Mouse (Mus musculus) left cerebral cortex, adult 9 months (tissue): ENCODE measurements around the gene 2300003K06Rik.
"Not testable (repeated sequence)": the region's sequence is repeated elsewhere in the genome, so short reads cannot be mapped to it uniquely, and the experiment has no call there.

Experiments used
- DNase-seq, 2 experiments: peaks; one replicate each; pipeline ENCODE4 v3.0.0; 2022; ENCODE audit warnings: low spot score in 2 of 2

The 2300003K06Rik gene

DNA sequence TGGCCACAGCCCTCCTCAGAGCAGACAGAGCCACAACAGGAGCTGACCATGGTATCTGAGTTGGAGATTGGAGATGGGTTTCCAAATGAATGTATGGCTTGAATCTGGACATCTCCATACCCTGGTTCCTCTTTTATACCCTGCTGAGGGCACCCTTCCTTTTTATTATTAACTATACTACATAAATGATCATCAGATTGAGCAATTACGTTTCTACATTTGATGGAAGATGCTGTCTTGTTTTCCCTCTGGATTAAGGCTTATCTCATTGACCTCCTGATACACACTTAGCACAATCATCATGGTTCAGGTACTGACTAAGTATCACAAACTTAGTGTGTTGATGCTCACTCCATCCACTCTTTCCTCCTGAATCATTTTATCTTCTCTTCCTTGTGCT lies at the start of gene 2300003K06Rik:
Gene 2300003K06Rik, minus strand, starts transcription at position 101 of the 400 bp plus-strand sequence.
- DNase-seq, result no peak

DNA sequence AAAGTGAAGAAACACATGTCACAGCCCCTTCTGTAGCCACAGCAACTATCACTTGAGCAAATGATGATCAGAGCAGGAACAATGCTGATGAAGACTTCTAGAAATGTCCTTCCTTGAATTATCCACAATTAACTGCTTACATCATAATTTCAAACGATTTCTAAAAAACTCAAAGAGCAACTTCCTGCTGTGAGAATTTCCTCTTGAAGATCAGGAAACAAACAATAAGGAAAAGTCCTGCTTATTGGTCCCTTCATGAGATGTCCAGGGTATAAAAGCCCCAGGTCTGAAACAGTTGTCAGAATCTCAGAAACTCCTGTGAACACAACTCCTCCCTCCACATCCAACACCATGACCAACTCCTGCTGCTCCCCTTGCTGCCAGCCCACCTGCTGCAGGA lies 41.0 kb upstream of the 2300003K06Rik start, which contains the start of gene Gm11567:
Gene Gm11567, plus strand, starts transcription at position 301 of the 400 bp plus-strand sequence.
- DNase-seq, result not testable (repeated sequence)

DNA sequence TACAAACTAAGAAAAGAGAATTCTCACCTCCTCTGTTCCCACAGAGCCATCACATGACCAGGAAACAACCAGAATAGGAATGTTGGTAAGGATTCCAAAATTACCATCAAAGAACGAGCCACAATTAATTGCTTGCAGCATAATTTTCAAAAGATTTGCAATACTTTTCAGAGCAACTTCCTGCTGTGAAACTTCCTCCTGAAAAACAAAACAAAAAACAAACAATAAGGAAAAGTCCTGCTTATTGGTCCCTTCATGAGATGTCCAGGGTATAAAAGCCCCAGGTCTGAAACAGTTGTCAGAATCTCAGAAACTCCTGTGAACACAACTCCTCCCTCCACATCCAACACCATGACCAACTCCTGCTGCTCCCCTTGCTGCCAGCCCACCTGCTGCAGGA lies 35.2 kb upstream of the 2300003K06Rik start, which contains the start of gene Krtap9-1:
Gene Krtap9-1, plus strand, starts transcription at position 301 of the 400 bp plus-strand sequence.
- not testable (repeated sequence) for DNase-seq

DNA sequence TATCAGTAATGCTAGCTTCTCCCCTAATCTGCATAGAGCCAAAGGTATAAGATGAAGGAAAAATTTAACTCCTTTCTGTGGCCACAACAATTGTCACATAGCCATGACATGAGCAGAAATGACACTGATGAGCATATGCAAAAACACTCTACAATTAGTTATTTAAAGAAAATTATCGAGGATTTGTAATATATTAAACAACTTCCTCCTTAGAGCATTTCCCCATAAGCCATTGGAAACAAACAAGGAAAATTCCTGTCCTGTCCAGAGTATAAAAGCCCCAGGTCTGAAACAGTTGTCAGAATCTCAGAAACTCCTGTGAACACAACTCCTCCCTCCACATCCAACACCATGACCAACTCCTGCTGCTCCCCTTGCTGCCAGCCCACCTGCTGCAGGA lies 26.3 kb upstream of the 2300003K06Rik start, which contains the start of gene Gm11559:
Gene Gm11559, plus strand, starts transcription at position 301 of the 400 bp plus-strand sequence.
- DNase-seq, result not testable (repeated sequence)

DNA sequence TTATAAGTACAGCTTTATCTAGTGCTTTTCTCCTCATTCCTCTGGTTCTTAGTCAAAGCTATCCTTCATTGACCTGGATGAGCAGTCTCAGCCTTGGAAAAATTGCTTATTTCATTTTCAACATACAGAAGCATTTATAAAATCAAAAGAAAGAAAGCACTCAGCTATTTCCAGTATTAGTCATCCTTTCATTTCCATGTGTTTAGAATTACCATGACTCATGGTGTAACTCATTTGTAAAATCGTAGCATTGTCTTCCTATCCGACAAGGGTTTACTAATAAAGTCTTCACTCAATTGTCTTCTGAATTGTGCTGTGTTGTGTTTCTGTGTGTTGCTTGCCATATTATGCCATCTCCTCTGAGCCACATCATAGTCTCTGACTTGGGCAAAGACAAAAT lies 20.9 kb upstream of the 2300003K06Rik start:
- DNase-seq, result no peak

DNA sequence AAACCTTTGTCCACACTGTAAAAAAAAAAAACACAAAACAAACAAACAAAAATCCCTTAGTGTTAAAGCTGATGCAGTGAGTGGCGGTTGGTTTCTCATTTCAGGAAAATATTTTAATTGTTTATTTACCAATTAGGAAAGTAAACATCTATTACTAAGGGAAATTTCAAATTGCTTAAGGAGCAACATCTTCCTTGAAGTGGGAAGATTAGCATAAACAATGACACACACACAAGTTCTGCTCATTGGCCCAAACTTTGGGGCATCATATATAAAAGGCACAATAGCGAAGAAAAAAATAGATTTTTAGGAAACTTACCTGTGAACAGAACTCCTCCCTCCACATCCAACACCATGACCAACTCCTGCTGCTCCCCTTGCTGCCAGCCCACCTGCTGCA lies 19.8 kb upstream of the 2300003K06Rik start, which contains the start of gene Gm11568:
Gene Gm11568, plus strand, starts transcription at position 301 of the 400 bp plus-strand sequence.
- no peak for DNase-seq

DNA sequence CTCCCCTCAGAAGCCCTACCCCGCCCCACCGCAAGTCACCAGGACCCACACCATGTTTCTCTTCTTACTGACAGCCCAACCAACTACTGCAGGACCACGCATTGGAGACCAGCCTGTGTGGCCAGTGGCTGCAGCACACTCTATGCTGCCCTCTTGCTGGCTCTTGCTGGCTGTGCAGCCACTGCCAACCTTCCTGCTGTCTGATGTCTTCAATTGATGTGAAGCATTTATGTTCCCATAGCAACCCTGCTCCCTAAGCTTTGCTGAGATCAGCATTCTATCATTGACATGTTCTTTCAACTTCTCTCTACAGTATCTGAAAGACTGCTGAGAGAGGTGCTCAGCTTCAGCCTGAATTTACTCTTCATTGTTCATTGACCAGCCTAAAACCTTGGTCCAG lies 16.3 kb upstream of the 2300003K06Rik start:
- no peak for DNase-seq

DNA sequence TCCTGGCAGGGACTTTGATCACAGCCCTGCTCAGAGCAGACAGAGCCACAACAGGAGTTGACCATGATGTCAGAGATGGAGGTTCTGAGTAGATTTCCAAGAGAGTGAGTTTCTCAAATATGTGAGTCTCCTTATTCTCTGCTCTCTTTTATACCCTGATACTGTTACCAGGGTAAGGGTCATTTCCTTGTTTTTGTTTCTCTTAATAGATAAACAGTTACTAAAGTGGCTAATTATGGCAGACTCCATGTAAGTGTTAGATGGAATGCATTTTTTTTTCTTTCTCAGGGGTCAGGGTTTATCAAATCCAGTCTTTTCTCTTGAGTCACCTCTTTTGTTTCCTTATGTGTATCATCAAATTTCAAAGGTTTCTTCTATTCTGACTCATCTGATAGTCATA lies 13.6 kb upstream of the 2300003K06Rik start, which contains the start of gene Krtap4-16:
Gene Krtap4-16, minus strand, starts transcription at position 101 of the 400 bp plus-strand sequence.
- no peak for DNase-seq

DNA sequence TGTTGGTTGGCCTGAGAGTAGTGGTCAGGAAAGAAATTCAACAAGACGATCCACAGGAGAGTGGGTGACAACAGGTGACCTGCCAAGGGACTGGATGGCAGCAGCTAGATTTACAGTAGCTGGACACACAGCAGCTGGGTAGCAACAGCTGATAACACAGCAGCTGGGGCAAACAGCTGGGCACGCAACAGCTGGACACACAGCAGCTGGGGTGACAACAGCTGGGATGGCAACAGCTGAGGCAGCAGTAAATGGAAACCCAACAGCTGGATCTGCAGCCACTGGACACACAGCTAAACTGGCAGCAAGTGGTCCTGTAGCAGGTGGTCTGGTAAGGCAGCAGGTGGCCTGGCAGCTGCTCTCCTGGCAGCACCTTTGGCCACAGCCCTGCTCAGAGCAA lies 8.9 kb upstream of the 2300003K06Rik start:
- DNase-seq, result no peak

DNA sequence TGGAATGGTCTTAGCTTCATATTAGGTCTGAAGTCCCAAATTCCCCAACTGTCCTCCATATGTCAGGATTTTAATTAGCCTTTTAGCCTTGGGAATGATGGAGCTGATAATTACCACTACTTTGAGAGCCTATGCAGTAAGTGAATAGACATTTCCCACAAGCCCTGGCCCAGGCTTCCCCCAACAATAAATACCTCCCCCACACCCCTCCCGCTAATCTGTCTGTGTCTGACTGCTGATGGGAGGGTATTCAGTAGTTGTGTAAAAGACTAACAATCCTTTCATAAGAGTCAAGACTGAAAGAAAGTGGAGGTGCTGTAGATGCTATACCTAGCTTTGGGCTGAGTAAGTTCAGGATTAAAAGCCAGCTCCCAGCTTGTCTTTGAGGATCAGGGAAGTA lies 4.3 kb upstream of the 2300003K06Rik start:
- DNase-seq, result no peak

DNA sequence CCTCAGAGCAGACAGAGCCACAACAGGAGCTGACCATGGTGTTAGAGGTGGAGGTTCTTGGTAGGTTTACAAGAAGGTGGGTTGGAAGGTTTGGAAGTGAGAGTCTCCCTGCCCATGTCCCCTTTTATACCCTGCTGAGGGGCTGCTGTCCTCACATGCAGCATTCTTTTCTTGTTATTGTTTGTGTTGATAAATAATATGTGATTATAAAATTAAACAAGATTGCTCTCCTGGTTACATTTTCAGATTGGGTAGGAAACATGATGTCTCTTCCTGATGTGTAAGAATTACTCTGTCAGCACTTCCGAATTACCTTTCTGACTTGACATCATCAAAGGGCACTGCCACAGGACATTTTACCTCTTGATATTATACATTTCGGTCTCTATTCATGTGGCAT lies 22.3 kb downstream of the 2300003K06Rik start, which contains the start of gene Gm11564:
Gene Gm11564, minus strand, starts transcription at position 101 of the 400 bp plus-strand sequence.
- DNase-seq, result not testable (repeated sequence)

DNA sequence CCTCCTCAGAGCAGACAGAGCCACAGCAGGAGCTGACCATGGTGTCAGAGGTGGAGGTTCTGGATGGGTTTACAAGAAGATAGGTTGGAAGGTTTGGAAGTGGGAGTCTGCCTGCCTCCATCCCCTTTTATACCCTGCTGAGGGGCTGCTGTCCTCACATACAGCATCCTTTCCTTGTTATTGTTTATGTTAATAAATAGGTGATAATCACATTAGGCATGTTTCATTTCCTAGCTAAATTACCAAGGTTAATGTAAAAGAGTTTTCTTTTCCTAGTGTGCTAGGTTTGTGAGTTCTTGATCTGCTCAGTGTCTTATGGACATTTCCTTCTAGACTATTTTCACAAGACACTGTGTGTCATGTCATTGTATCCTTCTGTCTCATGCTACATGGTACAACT lies 28.1 kb downstream of the 2300003K06Rik start, which contains the start of gene Krtap4-13:
Gene Krtap4-13, minus strand, starts transcription at position 101 of the 400 bp plus-strand sequence.
- not testable (repeated sequence) for DNase-seq

DNA sequence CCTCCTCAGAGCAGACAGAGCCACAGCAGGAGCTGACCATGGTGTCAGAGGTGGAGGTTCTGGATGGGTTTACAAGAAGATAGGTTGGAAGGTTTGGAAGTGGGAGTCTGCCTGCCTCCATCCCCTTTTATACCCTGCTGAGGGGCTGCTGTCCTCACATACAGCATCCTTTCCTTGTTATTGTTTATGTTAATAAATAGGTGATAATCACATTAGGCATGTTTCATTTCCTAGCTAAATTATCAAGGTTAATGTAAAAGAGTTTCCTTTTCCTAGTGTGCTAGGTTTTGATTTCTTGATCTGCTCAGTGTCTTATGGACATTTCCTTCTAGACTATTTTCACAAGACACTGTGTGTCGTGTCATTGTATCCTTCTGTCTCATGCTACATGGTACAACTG lies 33.5 kb downstream of the 2300003K06Rik start, which contains the start of gene Gm11554:
Gene Gm11554, minus strand, starts transcription at position 101 of the 400 bp plus-strand sequence.
- not testable (repeated sequence) for DNase-seq

DNA sequence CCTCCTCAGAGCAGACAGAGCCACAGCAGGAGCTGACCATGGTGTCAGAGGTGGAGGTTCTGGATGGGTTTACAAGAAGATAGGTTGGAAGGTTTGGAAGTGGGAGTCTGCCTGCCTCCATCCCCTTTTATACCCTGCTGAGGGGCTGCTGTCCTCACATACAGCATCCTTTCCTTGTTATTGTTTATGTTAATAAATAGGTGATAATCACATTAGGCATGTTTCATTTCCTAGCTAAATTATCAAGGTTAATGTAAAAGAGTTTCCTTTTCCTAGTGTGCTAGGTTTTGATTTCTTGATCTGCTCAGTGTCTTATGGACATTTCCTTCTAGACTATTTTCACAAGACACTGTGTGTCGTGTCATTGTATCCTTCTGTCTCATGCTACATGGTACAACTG lies 39.0 kb downstream of the 2300003K06Rik start, which contains the start of gene Gm11569:
Gene Gm11569, minus strand, starts transcription at position 101 of the 400 bp plus-strand sequence.
- DNase-seq, result not testable (repeated sequence)

DNA sequence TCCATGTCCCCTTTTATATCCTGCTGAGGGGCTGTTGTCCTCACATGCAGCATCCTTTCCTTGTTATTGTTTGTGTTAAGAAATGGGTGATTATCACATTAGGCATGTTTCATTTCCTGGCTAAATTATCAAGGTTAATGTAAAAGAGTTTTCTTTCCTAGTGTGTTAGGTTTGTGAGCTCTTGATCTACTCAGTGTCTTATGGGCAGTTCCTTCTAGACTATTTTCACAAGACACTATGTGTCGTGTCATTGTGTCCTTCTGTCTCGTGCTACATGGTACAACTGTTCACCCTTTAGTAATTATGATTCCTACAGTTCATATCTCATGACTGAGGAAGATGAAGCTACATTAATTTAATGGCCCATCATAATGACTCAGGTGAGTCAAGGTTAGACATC lies 44.5 kb downstream of the 2300003K06Rik start, which contains the start of gene Gm11596:
Gene Gm11596, minus strand, starts transcription at position 101 of the 400 bp plus-strand sequence.
- no peak for DNase-seq
